Mouse (Mus musculus): ENCODE results near the gene Kpna2. TPM values are rescaled to one million over a fixed set of nuclear protein-coding genes. Genes with fewer than 3 reads are reported as not detected.
A peak's percentile ranks its signal among the peaks of the same experiment; 100 is the strongest.

Gene Kpna2
- 534 and 547 TPM in 2 replicates for polyA plus RNA-seq (2015; fragmentation: Nextera tagmentation; extraction: Ambion mirVana)

- peak within 1 kb of the TSS; percentile 85 for H3K9ac ChIP-seq
- H3K36me3 ChIP-seq: peaks cover 26% of the 10 kb centered on the region
- H3K4me2 ChIP-seq: peak within 1 kb of the TSS; percentile 58
- H3K4me1 ChIP-seq: peaks cover 28% of the 10 kb centered on the region
- H3K4me3 ChIP-seq: peak within 1 kb of the TSS; percentile 99
- peak within 1 kb of the TSS; percentile 95 for H3K27ac ChIP-seq
- no peaks in the 10 kb centered on the region for H3K27me3 ChIP-seq
- peak; percentile 94 for ATAC-seq (ENCODE audit: borderline replicate concordance, extremely low read depth, low FRiP score, low TSS enrichment)
- WGBS: under 1% methylated on average over 59 of the region's 62 CpGs
- no peaks in the 10 kb centered on the region for H3K9me3 ChIP-seq
These were observed at the start of gene Kpna2 for GRCm38 (mm10) chr11:106999151-106999948. TSS of gene Kpna2 (minus strand) at chr11:106999541.

- no peak overlapping the region for H3K4me2 ChIP-seq
- no peak overlapping the region for H3K4me3 ChIP-seq
- H3K27ac ChIP-seq: no peak overlapping the region
- WGBS: 87% methylated on average over 15 of the region's 15 CpGs
- H3K4me1 ChIP-seq: no peaks in the 10 kb centered on the region
- ATAC-seq (ENCODE audit: borderline replicate concordance, extremely low read depth, low FRiP score, low TSS enrichment): no peak
- H3K9me3 ChIP-seq: no peaks in the 10 kb centered on the region
- no peak overlapping the region for H3K9ac ChIP-seq
- no peaks in the 10 kb centered on the region for H3K27me3 ChIP-seq
- peaks cover 51% of the 10 kb centered on the region for H3K36me3 ChIP-seq
These were observed 47.7 kb upstream of the Kpna2 start for GRCm38 (mm10) chr11:107046766-107047620.

- H3K9me3 ChIP-seq: no peaks in the 10 kb centered on the region
- 92% methylated on average over 4 of the region's 4 CpGs for WGBS
- no peaks in the 10 kb centered on the region for H3K27me3 ChIP-seq
- no peak for ATAC-seq (ENCODE audit: borderline replicate concordance, extremely low read depth, low FRiP score, low TSS enrichment)
- H3K4me3 ChIP-seq: no peak overlapping the region
- peaks cover 59% of the 10 kb centered on the region for H3K36me3 ChIP-seq
- H3K4me1 ChIP-seq: no peaks in the 10 kb centered on the region
- no peak overlapping the region for H3K4me2 ChIP-seq
- no peak overlapping the region for H3K9ac ChIP-seq
- no peak overlapping the region for H3K27ac ChIP-seq
These were observed 46.2 kb upstream of the Kpna2 start for GRCm38 (mm10) chr11:107045546-107045945.

DNA sequence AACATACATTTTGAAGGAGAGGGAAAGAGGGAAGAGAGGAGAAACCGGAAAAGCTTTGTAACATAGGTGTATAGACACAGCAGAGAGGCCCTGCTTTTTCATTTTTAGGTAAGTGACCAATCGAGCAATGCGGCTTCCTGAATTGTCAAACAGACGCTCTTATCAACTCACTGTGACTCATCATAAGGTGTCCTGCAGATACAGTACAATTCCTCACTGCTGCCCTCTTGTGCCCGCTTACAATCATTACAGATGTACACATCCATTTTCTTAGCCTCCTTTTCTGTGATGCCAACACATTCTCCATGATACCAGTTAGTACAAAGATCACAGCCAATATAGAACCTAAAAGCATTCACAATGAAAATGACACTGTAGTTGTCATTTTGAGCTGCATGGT is 45.0 kb upstream of the Kpna2 start:
- Histone ChIP-seq H3K36me3 (peaks cover 65% of the 10 kb centered on the region), H3K9me3 (no peaks in the 10 kb centered on the region), H3K4me2 (no peak overlapping the region), H3K4me3 (no peak overlapping the region), H3K4me1 (no peaks in the 10 kb centered on the region), H3K27me3 (no peaks in the 10 kb centered on the region), H3K9ac (no peak overlapping the region), H3K27ac (0 out of 2 replicates have a peak overlapping the region, but pooled peaks have one; percentile 2)
- 29% methylated on average over 5 of the region's 5 CpGs for WGBS
- no peak for ATAC-seq (ENCODE audit: borderline replicate concordance, extremely low read depth, low FRiP score, low TSS enrichment)

DNA sequence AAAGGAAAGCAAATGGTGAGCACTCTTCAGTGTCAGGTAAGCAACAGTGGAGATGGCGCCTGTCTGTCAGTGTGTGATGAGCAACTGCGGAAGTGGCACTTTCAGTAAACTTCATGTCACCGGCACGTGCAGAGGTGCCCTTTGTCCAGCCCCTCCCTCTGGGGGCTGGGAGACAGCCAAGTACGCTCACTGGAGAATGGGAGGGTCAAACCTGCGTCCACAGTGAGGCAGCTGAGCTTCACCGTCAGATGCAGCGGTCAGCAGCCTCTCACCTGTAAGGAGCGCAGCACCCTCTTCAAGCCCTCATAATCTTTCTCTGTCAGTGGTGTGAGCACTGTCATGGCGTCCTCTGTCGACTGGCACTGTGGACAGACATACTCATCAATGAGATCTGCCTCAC is 44.0 kb upstream of the Kpna2 start:
- Histone ChIP-seq H3K4me1 (no peaks in the 10 kb centered on the region), H3K9ac (no peak overlapping the region), H3K4me3 (no peak overlapping the region), H3K27ac (no peak overlapping the region), H3K36me3 (peaks cover 75% of the 10 kb centered on the region), H3K4me2 (no peak overlapping the region), H3K27me3 (no peaks in the 10 kb centered on the region), H3K9me3 (no peaks in the 10 kb centered on the region)
- WGBS: 92% methylated on average over 11 of the region's 11 CpGs
- no peak for ATAC-seq (ENCODE audit: borderline replicate concordance, extremely low read depth, low FRiP score, low TSS enrichment)

DNA sequence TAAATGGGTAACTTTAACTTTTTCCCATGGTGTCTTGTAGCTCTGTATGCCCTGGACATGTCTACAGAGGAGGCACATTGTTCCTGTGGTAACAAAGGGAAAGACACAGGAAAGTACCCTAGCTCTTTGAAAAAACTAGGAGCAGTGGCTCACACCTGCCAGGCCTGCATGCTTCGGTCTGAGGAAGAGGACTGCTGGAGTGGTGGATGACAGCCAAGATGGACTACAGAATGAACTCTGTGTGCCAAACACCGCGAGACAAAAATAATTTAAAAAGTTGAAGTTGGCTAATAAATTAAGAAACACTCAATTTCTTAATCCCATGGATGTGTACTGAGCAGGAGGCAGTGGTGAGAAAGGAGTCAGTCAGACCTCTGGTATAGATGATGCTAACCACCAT is 42.1 kb upstream of the Kpna2 start:
- ATAC-seq (ENCODE audit: borderline replicate concordance, extremely low read depth, low FRiP score, low TSS enrichment): no peak
- WGBS: 67% methylated on average over 3 of the region's 3 CpGs

DNA sequence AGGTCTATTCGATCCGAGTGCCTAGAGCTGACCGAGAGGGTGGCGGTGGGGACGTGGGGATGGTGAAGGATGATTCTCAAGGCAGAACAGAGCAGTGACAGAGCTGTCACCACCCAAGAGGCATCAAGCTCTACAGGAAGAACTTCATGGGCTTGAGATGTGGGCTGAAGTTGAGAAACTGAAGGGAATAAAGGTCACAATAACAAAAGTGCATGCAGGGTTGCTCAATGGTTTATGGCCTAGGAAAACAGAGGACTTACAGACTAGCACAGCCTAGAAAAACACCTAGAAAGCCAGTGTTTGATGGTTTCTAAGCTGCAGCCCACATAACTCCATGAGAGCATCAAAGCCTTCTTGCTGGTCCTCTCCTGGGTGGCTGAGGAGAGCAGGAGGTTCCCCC is 40.1 kb upstream of the Kpna2 start:
- Histone ChIP-seq H3K4me2 (no peak overlapping the region), H3K27me3 (no peaks in the 10 kb centered on the region), H3K9ac (no peak overlapping the region), H3K27ac (no peak overlapping the region), H3K4me3 (no peak overlapping the region), H3K4me1 (no peaks in the 10 kb centered on the region), H3K9me3 (no peaks in the 10 kb centered on the region), H3K36me3 (peaks cover 69% of the 10 kb centered on the region)
- 93% methylated on average over 5 of the region's 5 CpGs for WGBS
- no peak for ATAC-seq (ENCODE audit: borderline replicate concordance, extremely low read depth, low FRiP score, low TSS enrichment)

More for the DNA sequence above, 42.1 kb upstream of the Kpna2 start:
- no peaks in the 10 kb centered on the region for H3K4me1 ChIP-seq
- no peak overlapping the region for H3K27ac ChIP-seq
- peaks cover 78% of the 10 kb centered on the region for H3K36me3 ChIP-seq
- H3K27me3 ChIP-seq: no peaks in the 10 kb centered on the region
- H3K4me2 ChIP-seq: no peak overlapping the region
- H3K9ac ChIP-seq: no peak overlapping the region
- no peaks in the 10 kb centered on the region for H3K9me3 ChIP-seq
- H3K4me3 ChIP-seq: no peak overlapping the region

DNA sequence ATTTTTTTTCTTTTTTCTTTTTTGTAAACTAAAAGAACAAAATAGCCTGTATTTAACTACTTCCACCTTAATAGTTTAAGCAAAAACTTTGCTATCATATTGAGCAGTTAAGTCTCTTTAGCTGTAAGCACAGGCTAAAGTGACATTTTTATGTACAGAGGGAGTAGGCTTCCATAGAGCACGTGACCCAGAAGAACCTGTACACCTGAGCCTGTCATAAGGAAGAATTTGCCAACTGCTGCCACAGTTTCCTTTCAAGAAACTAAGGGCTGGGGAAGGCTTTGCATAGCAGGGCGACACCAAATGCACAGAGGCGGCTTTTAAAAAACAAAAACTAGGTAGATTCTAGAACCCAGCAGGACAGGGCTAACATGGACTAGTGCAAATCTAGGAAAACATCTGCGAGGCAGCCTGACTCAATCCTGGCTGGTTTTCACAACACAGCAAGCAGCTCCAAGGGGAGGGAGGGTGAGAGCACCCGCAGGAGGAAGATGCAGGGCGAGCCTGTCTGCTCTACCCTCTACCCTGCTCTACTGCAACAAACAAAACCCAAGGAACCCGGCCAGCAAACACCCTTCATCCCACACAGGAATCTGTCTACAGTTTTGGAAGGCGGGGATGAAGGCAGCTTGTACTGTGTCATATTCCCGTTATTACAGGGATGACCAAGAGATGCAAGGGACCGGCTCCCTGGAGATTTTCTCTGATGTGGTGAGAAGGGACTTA is 34.9 kb upstream of the Kpna2 start:
- H3K36me3 ChIP-seq: peaks cover 30% of the 10 kb centered on the region
- no peaks in the 10 kb centered on the region for H3K9me3 ChIP-seq
- ATAC-seq (ENCODE audit: borderline replicate concordance, extremely low read depth, low FRiP score, low TSS enrichment): no peak
- no peaks in the 10 kb centered on the region for H3K4me1 ChIP-seq
- H3K27ac ChIP-seq: no peak overlapping the region
- WGBS: 85% methylated on average over 10 of the region's 10 CpGs
- no peak overlapping the region for H3K4me3 ChIP-seq
- H3K9ac ChIP-seq: no peak overlapping the region
- H3K27me3 ChIP-seq: no peaks in the 10 kb centered on the region
- H3K4me2 ChIP-seq: no peak overlapping the region

GRCm38 (mm10) chr11:107031635-107032034 is 32.3 kb upstream of the Kpna2 start:
- H3K27me3 ChIP-seq: no peaks in the 10 kb centered on the region
- no peak overlapping the region for H3K27ac ChIP-seq
- peaks cover 10% of the 10 kb centered on the region for H3K4me1 ChIP-seq
- H3K4me3 ChIP-seq: no peak overlapping the region
- no peak for ATAC-seq (ENCODE audit: borderline replicate concordance, extremely low read depth, low FRiP score, low TSS enrichment)
- H3K36me3 ChIP-seq: peaks cover 6% of the 10 kb centered on the region; the same call in 1 of the 2 replicates
- H3K4me2 ChIP-seq: no peak overlapping the region
- no peak overlapping the region for H3K9ac ChIP-seq
- H3K9me3 ChIP-seq: no peaks in the 10 kb centered on the region
- 49% methylated on average over 7 of the region's 7 CpGs for WGBS

DNA sequence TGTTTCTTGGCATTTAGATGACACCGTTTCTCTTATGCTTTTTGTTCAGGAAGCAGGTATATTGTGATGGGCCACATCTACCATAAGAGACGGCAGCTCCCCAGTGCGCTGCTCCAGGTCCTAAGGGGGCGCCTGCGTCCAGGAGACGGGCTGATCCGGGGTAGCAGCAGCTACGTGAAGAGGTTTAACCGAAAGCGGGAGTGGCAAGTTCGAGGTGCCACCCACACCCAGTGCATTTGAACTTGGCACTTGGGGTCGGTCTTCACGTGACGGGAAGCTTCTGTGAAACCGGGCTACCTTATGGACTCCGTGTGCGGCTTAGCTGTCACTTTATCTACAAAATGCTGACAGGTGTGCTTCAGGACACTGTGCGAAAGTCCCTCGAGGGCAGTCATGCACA is 30.2 kb upstream of the Kpna2 start:
- H3K4me2 ChIP-seq: no peak overlapping the region
- WGBS: 44% methylated on average over 19 of the region's 19 CpGs
- no peak overlapping the region for H3K9ac ChIP-seq
- H3K9me3 ChIP-seq: no peaks in the 10 kb centered on the region
- no peak overlapping the region for H3K4me3 ChIP-seq
- peaks cover 31% of the 10 kb centered on the region for H3K4me1 ChIP-seq
- no peaks in the 10 kb centered on the region for H3K36me3 ChIP-seq
- no peak for ATAC-seq (ENCODE audit: borderline replicate concordance, extremely low read depth, low FRiP score, low TSS enrichment)
- H3K27me3 ChIP-seq: no peaks in the 10 kb centered on the region
- H3K27ac ChIP-seq: no peak overlapping the region

GRCm38 (mm10) chr11:107028754-107029153 is 29.4 kb upstream of the Kpna2 start:
- Histone ChIP-seq H3K4me3 (peak overlapping the region; percentile 62), H3K9ac (peak overlapping the region; percentile 67), H3K27me3 (no peaks in the 10 kb centered on the region), H3K4me2 (peak overlapping the region; percentile 94), H3K4me1 (peaks cover 39% of the 10 kb centered on the region), H3K9me3 (no peaks in the 10 kb centered on the region), H3K36me3 (no peaks in the 10 kb centered on the region), H3K27ac (peak overlapping the region; percentile 94; the same call in 1 of the 2 replicates)
- no peak for ATAC-seq (ENCODE audit: borderline replicate concordance, extremely low read depth, low FRiP score, low TSS enrichment)
- WGBS: 59% methylated on average over 6 of the region's 6 CpGs
